Mouse (Mus musculus) C2C12 (cell line): Measurements from ENCODE around the gene Srpr. TPM values are rescaled to one million over a fixed set of nuclear protein-coding genes. Genes with fewer than 3 reads are reported as not detected.

Experiments
- H3K27me3 ChIP-seq: one replicate; pipeline ENCODE4 v1.6.1; 2011; ENCODE audit not compliant: control insufficient read depth, insufficient read depth, insufficient read length
- H3K36me3 ChIP-seq: one replicate; pipeline ENCODE4 v1.6.1; 2011; ENCODE audit not compliant: control insufficient read depth, insufficient read depth
- H3K4me3 ChIP-seq: one replicate; pipeline ENCODE4 v1.5.1; 2011; ENCODE audit warnings: mild to moderate bottlenecking, control low read depth; ENCODE audit not compliant: poor library complexity, insufficient read depth, severe bottlenecking
- H3K79me2 ChIP-seq: one replicate; pipeline ENCODE4 v1.6.1; 2011; ENCODE audit not compliant: control insufficient read depth, insufficient read depth
- H3K79me3 ChIP-seq: one replicate; pipeline ENCODE4 v1.6.1; 2011; ENCODE audit warnings: low read depth, control low read depth
- H3ac ChIP-seq: one replicate; pipeline ENCODE3; 2011; ENCODE audit warnings: low read depth; ENCODE audit not compliant: control insufficient read depth, insufficient read length
- CEBPB ChIP-seq: IDR thresholded peaks from one replicate; pipeline ENCODE4 v1.6.1; 2011; ENCODE audit warnings: low read depth, mild to moderate bottlenecking, control low read depth, moderate library complexity
- CTCF ChIP-seq: IDR thresholded peaks from one replicate; pipeline ENCODE4 v1.5.1; 2011; ENCODE audit not compliant: control insufficient read depth, insufficient read depth, insufficient read length
- FOSL1 ChIP-seq: IDR thresholded peaks from one replicate; pipeline ENCODE4 v1.8.0; 2011; ENCODE audit warnings: mild to moderate bottlenecking, low read length; ENCODE audit not compliant: poor library complexity, insufficient read depth, severe bottlenecking
- MAX ChIP-seq: IDR thresholded peaks from one replicate; pipeline ENCODE4 v1.6.1; 2011; ENCODE audit warnings: mild to moderate bottlenecking, control low read depth
- MYOD1 ChIP-seq: IDR thresholded peaks from one replicate; pipeline ENCODE4 v1.6.1; 2011; ENCODE audit warnings: low read depth; ENCODE audit not compliant: control insufficient read depth, insufficient read length
- MYOG ChIP-seq: IDR thresholded peaks from one replicate; pipeline ENCODE4 v1.6.1; 2011; ENCODE audit not compliant: control insufficient read depth, insufficient read length; ENCODE audit errors: extremely low read depth
- USF1 ChIP-seq: IDR thresholded peaks from one replicate; pipeline ENCODE4 v1.6.1; 2011; ENCODE audit warnings: low read depth, mild to moderate bottlenecking, control low read depth, moderate library complexity
- long read RNA-seq, 2 experiments: library from polyadenylated mRNA; unstranded; transcript quantifications; one replicate each; pipeline ENCODE4 v2.0.0; 2019 to 2020
- polyA plus RNA-seq: library from polyadenylated mRNA; unstranded; fragments of >200 nt; fragmentation: generic; extraction: Trizol; gene quantifications from one replicate; pipeline ENCODE4 v1.2.1, GENCODE M21; 2012; ENCODE audit warnings: missing spikeins

Srpr gene
- 86.3 TPM for polyA plus RNA-seq
- long read RNA-seq, experiment 1, transcript Srpr-201 (14 exons, 2,993 nt), result major isoform, 70 of 98 reads
- long read RNA-seq, experiment 1, partial matches to known transcripts, result 22 of 98 reads
- long read RNA-seq, experiment 1, other reads (novel, unspliced or antisense), result 5 of 98 reads
- long read RNA-seq, experiment 2, transcript Srpr-201 (14 exons, 2,993 nt), result major isoform, 636 of 676 reads
- long read RNA-seq, experiment 2, partial matches to known transcripts, result 13 of 676 reads
- long read RNA-seq, experiment 2, other reads (novel, unspliced or antisense), result 27 of 676 reads

- peak; percentile 96 for TF ChIP-seq CTCF
- no peak for TF ChIP-seq FOSL1
- no peak for TF ChIP-seq MYOG
- H3K79me2 ChIP-seq, result peaks cover 14% of the 10 kb centered on the region
- no peaks in the 10 kb centered on the region for H3K27me3 ChIP-seq
- H3K4me3 ChIP-seq, result peak within 1 kb of the TSS; percentile 55
- H3ac ChIP-seq, result peak within 1 kb of the TSS; percentile 62
- H3K79me3 ChIP-seq, result no peaks in the 10 kb centered on the region
- no peaks in the 10 kb centered on the region for H3K36me3 ChIP-seq
Observed at GRCm38 (mm10) chr9:35199772-35200471, at the start of gene Srpr, which contains the start of gene Tirap. Gene Srpr, plus strand, starts transcription at chr9:35200175. Gene Tirap, minus strand, starts transcription at chr9:35200291.

GRCm38 (mm10) chr9:35152923-35153322 is 47.1 kb upstream of the Srpr start:
- TF ChIP-seq CEBPB (peak; percentile 31), CTCF (no peak), MYOD1 (peak; percentile 85)
- peaks cover 5% of the 10 kb centered on the region for H3K79me3 ChIP-seq
- no peaks in the 10 kb centered on the region for H3K36me3 ChIP-seq
- H3K4me3 ChIP-seq, result no peak overlapping the region
- H3ac ChIP-seq, result no peak overlapping the region
- H3K27me3 ChIP-seq, result no peaks in the 10 kb centered on the region
- H3K79me2 ChIP-seq, result peaks cover 34% of the 10 kb centered on the region

GRCm38 (mm10) chr9:35156002-35156710 is 43.8 kb upstream of the Srpr start:
- Histone ChIP-seq H3K4me3 (no peak overlapping the region), H3ac (no peak overlapping the region), H3K79me2 (peaks cover 34% of the 10 kb centered on the region), H3K36me3 (peaks cover 5% of the 10 kb centered on the region), H3K79me3 (peaks cover 5% of the 10 kb centered on the region), H3K27me3 (no peaks in the 10 kb centered on the region)
- TF ChIP-seq MYOG, result no peak
- no peak for TF ChIP-seq FOSL1
- peak; percentile 54 for TF ChIP-seq MYOD1

GRCm38 (mm10) chr9:35156862-35157261 is 43.1 kb upstream of the Srpr start:
- H3K27me3 ChIP-seq, result no peaks in the 10 kb centered on the region
- peaks cover 2% of the 10 kb centered on the region for H3K79me3 ChIP-seq
- peaks cover 28% of the 10 kb centered on the region for H3K79me2 ChIP-seq
- H3K36me3 ChIP-seq, result peaks cover 5% of the 10 kb centered on the region
- TF ChIP-seq USF1, result no peak
- TF ChIP-seq MYOG, result no peak
- H3K4me3 ChIP-seq, result no peak overlapping the region
- H3ac ChIP-seq, result peak overlapping the region; percentile 29

GRCm38 (mm10) chr9:35158477-35158876 is 41.5 kb upstream of the Srpr start:
- H3K36me3 ChIP-seq, result peaks cover 10% of the 10 kb centered on the region
- H3K27me3 ChIP-seq, result no peaks in the 10 kb centered on the region
- H3K79me3 ChIP-seq, result peaks cover 2% of the 10 kb centered on the region
- no peak overlapping the region for H3K4me3 ChIP-seq
- H3K79me2 ChIP-seq, result peaks cover 21% of the 10 kb centered on the region
- H3ac ChIP-seq, result no peak overlapping the region
- TF ChIP-seq CEBPB (no peak), FOSL1 (no peak), CTCF (no peak), MYOG (no peak)

GRCm38 (mm10) chr9:35160662-35161061 is 39.3 kb upstream of the Srpr start:
- Histone ChIP-seq H3K36me3 (peaks cover 10% of the 10 kb centered on the region), H3K79me2 (peaks cover 10% of the 10 kb centered on the region), H3K27me3 (no peaks in the 10 kb centered on the region), H3ac (no peak overlapping the region), H3K79me3 (no peaks in the 10 kb centered on the region), H3K4me3 (no peak overlapping the region)
- TF ChIP-seq USF1 (no peak), FOSL1 (no peak), MYOG (no peak), CTCF (no peak), MYOD1 (no peak), CEBPB (no peak), MAX (no peak)
